In genomic region chr12:71570116-71570515, GRCm38 (mm10) we compare ENCODE assay signal across 26 mouse cellular contexts.
DNase-seq lines count a peak whose midpoint lies in the region; ATAC-seq and TF ChIP-seq lines count a peak whose summit lies in the region.
"Had no signal": no experiment of that assay in that cellular context is flagged by ENCODE, and none has a peak within 500 bp of the region (broad histone marks: within the 10 kb centered on the region; RNA-seq: fewer than 3 reads in every experiment).

No protein-coding gene starts in this region.

- no peaks in the 10 kb centered on the region for H3K9me3 ChIP-seq in embryonic facial prominence, embryonic 12.5 days
- no peaks in the 10 kb centered on the region for H3K9me3 ChIP-seq in embryonic facial prominence, embryonic 10.5 days
- H3K9me3 ChIP-seq in hindbrain, embryonic 13.5 days, result no peaks in the 10 kb centered on the region
- H3K9me3 ChIP-seq in hindbrain, embryonic 14.5 days (ENCODE audit: control insufficient read depth, low read length), result no peaks in the 10 kb centered on the region
- no peaks in the 10 kb centered on the region for H3K9me3 ChIP-seq in neural tube, embryonic 13.5 days
- no peaks in the 10 kb centered on the region for H3K9me3 ChIP-seq in neural tube, embryonic 15.5 days (replicated peaks)
- no peaks in the 10 kb centered on the region for H3K9me3 ChIP-seq in lung, postnatal 0 days (ENCODE audit: low read length)
- H3K9me3 ChIP-seq: heart, embryonic 12.5 days; intestine, embryonic 15.5 days; liver, embryonic 15.5 days; midbrain, embryonic 12.5 days; stomach, embryonic 15.5 days had no signal

- peak overlapping the region; percentile 37; the same call in 1 of the 2 replicates for H3K27ac ChIP-seq in embryonic facial prominence, embryonic 12.5 days
- H3K27ac ChIP-seq in embryonic facial prominence, embryonic 10.5 days (replicated peaks), result no peak overlapping the region
- peak overlapping the region; percentile 66 for H3K27ac ChIP-seq in hindbrain, embryonic 13.5 days
- no peak overlapping the region for H3K27ac ChIP-seq in hindbrain, embryonic 14.5 days
- peak overlapping the region; percentile 39; the same call in 1 of the 2 replicates for H3K27ac ChIP-seq in neural tube, embryonic 13.5 days (replicated peaks)
- no peak overlapping the region for H3K27ac ChIP-seq in neural tube, embryonic 15.5 days (replicated peaks)
- H3K27ac ChIP-seq in lung, postnatal 0 days (ENCODE audit: low read length), result no peak overlapping the region
- H3K27ac ChIP-seq: heart, adult 2 months; intestine, embryonic 15.5 days; liver, embryonic 15.5 days; midbrain, embryonic 12.5 days; stomach, embryonic 15.5 days had no signal

- no peak for ATAC-seq in embryonic facial prominence, embryonic 12.5 days (ENCODE audit: insufficient number of reproducible peaks, insufficient read depth, low FRiP score, low TSS enrichment)
- no peak for ATAC-seq in hindbrain, embryonic 13.5 days (ENCODE audit: low FRiP score)
- no peak for ATAC-seq in hindbrain, embryonic 14.5 days (ENCODE audit: low FRiP score)
- ATAC-seq in neural tube, embryonic 13.5 days (ENCODE audit: low read depth), result no peak
- no peak for ATAC-seq in neural tube, embryonic 15.5 days (ENCODE audit: low FRiP score)
- ATAC-seq in lung, postnatal 0 days, result no peak
- ATAC-seq: hindbrain, embryonic 16.5 days; intestine, embryonic 15.5 days had no signal

- 75% methylated on average over 2 of the region's 2 CpGs for WGBS in embryonic facial prominence, embryonic 12.5 days
- WGBS in embryonic facial prominence, embryonic 10.5 days, result 78% methylated on average over 2 of the region's 2 CpGs
- WGBS in hindbrain, embryonic 13.5 days, result 90% methylated on average over 2 of the region's 2 CpGs
- 89% methylated on average over 2 of the region's 2 CpGs for WGBS in hindbrain, embryonic 14.5 days
- 74% methylated on average over 2 of the region's 2 CpGs for WGBS in neural tube, embryonic 13.5 days
- 91% methylated on average over 2 of the region's 2 CpGs for WGBS in neural tube, embryonic 15.5 days
- WGBS in lung, postnatal 0 days, result 73% methylated on average over 2 of the region's 2 CpGs

- DNase-seq in embryonic facial prominence, embryonic 10.5 days (ENCODE audit: low spot score), result no peak
- DNase-seq in hindbrain, embryonic 14.5 days (ENCODE audit: low spot score), result no peak
- DNase-seq in lung, postnatal 0 days (ENCODE audit: low spot score), result no peak
- no peak for DNase-seq in cerebellum, postnatal 36 days
- DNase-seq: adrenal gland, adult 8-10 months; cerebellum, adult 11 months; cerebellum, adult 9-10 months; gastrocnemius, postnatal 25 days; heart, adult 2 months; heart, postnatal 4 days; kidney, adult 2 months; kidney, postnatal 36 days; layer of hippocampus, postnatal 36 days; lung, embryonic 14.5 days; right cerebral cortex, postnatal 25 days had no signal

- H3K4me3 ChIP-seq in embryonic facial prominence, embryonic 12.5 days, result no peak overlapping the region
- no peak overlapping the region for H3K4me3 ChIP-seq in embryonic facial prominence, embryonic 10.5 days
- no peak overlapping the region for H3K4me3 ChIP-seq in hindbrain, embryonic 13.5 days
- no peak overlapping the region for H3K4me3 ChIP-seq in hindbrain, embryonic 14.5 days (replicated peaks; ENCODE audit: low read length)
- no peak overlapping the region for H3K4me3 ChIP-seq in neural tube, embryonic 13.5 days
- H3K4me3 ChIP-seq in neural tube, embryonic 15.5 days (replicated peaks), result no peak overlapping the region
- H3K4me3 ChIP-seq in lung, postnatal 0 days (ENCODE audit: low read depth, low read length), result no peak overlapping the region
- H3K4me3 ChIP-seq: heart, adult 2 months; heart, embryonic 12.5 days; intestine, embryonic 15.5 days; liver, embryonic 15.5 days; midbrain, embryonic 12.5 days; stomach, embryonic 15.5 days had no signal

- no peaks in the 10 kb centered on the region for H3K36me3 ChIP-seq in embryonic facial prominence, embryonic 12.5 days
- no peaks in the 10 kb centered on the region for H3K36me3 ChIP-seq in embryonic facial prominence, embryonic 10.5 days (replicated peaks)
- no peaks in the 10 kb centered on the region for H3K36me3 ChIP-seq in hindbrain, embryonic 13.5 days
- no peaks in the 10 kb centered on the region for H3K36me3 ChIP-seq in hindbrain, embryonic 14.5 days (replicated peaks; ENCODE audit: control insufficient read depth, insufficient read depth)
- no peaks in the 10 kb centered on the region for H3K36me3 ChIP-seq in neural tube, embryonic 13.5 days
- no peaks in the 10 kb centered on the region for H3K36me3 ChIP-seq in neural tube, embryonic 15.5 days
- H3K36me3 ChIP-seq in lung, postnatal 0 days (ENCODE audit: insufficient read depth, low read length), result no peaks in the 10 kb centered on the region
- H3K36me3 ChIP-seq: heart, embryonic 12.5 days; intestine, embryonic 15.5 days; liver, embryonic 15.5 days; midbrain, embryonic 12.5 days; stomach, embryonic 15.5 days had no signal

- H3K4me1 ChIP-seq in embryonic facial prominence, embryonic 12.5 days, result peaks cover 26% of the 10 kb centered on the region
- peaks cover 37% of the 10 kb centered on the region for H3K4me1 ChIP-seq in embryonic facial prominence, embryonic 10.5 days
- peaks cover 48% of the 10 kb centered on the region for H3K4me1 ChIP-seq in hindbrain, embryonic 13.5 days (replicated peaks)
- H3K4me1 ChIP-seq in hindbrain, embryonic 14.5 days (replicated peaks; ENCODE audit: control insufficient read depth, insufficient read depth, low read length), result peaks cover 22% of the 10 kb centered on the region; the same call in 1 of the 2 replicates
- H3K4me1 ChIP-seq in neural tube, embryonic 13.5 days (replicated peaks), result peaks cover 68% of the 10 kb centered on the region
- H3K4me1 ChIP-seq in neural tube, embryonic 15.5 days, result peaks cover 20% of the 10 kb centered on the region
- H3K4me1 ChIP-seq in lung, postnatal 0 days (ENCODE audit: insufficient read depth, low read depth, low read length), result no peaks in the 10 kb centered on the region
- H3K4me1 ChIP-seq: intestine, embryonic 15.5 days; liver, embryonic 15.5 days; stomach, embryonic 15.5 days had no signal

- H3K9ac ChIP-seq in embryonic facial prominence, embryonic 12.5 days, result no peak overlapping the region
- no peak overlapping the region for H3K9ac ChIP-seq in hindbrain, embryonic 13.5 days
- H3K9ac ChIP-seq in hindbrain, embryonic 14.5 days, result no peak overlapping the region
- H3K9ac ChIP-seq in neural tube, embryonic 13.5 days, result no peak overlapping the region
- no peak overlapping the region for H3K9ac ChIP-seq in neural tube, embryonic 15.5 days (replicated peaks)
- no peak overlapping the region for H3K9ac ChIP-seq in lung, postnatal 0 days (replicated peaks; ENCODE audit: low read depth)
- H3K9ac ChIP-seq: heart, embryonic 12.5 days; intestine, embryonic 15.5 days; liver, embryonic 15.5 days; lung, embryonic 14.5 days; midbrain, embryonic 12.5 days; stomach, embryonic 15.5 days had no signal

- TF ChIP-seq CTCF in lung, postnatal 0 days (IDR thresholded peaks at IDR 0.05), result no peak

- peaks cover 2% of the 10 kb centered on the region; the same call in 1 of the 2 replicates for H3K27me3 ChIP-seq in embryonic facial prominence, embryonic 12.5 days
- 0 out of 2 replicates have a peak, but pooled peaks cover 3% of the 10 kb centered on the region for H3K27me3 ChIP-seq in embryonic facial prominence, embryonic 10.5 days (replicated peaks; ENCODE audit: low read depth, poor library complexity, severe bottlenecking)
- H3K27me3 ChIP-seq in hindbrain, embryonic 13.5 days, result no peaks in the 10 kb centered on the region
- H3K27me3 ChIP-seq in hindbrain, embryonic 14.5 days (ENCODE audit: control insufficient read depth, insufficient read depth, low read length), result no peaks in the 10 kb centered on the region
- no peaks in the 10 kb centered on the region for H3K27me3 ChIP-seq in neural tube, embryonic 13.5 days
- no peaks in the 10 kb centered on the region for H3K27me3 ChIP-seq in neural tube, embryonic 15.5 days (replicated peaks)
- H3K27me3 ChIP-seq in lung, postnatal 0 days (replicated peaks; ENCODE audit: insufficient read depth, low read length), result no peaks in the 10 kb centered on the region
- H3K27me3 ChIP-seq: CH12.LX; intestine, embryonic 15.5 days; liver, embryonic 15.5 days; midbrain, embryonic 12.5 days; stomach, embryonic 15.5 days had no signal

- TF ChIP-seq EP300 in lung, postnatal 0 days (IDR thresholded peaks at IDR 0.05), result no peak

- no peak overlapping the region for H3K4me2 ChIP-seq in embryonic facial prominence, embryonic 12.5 days (replicated peaks)
- H3K4me2 ChIP-seq in hindbrain, embryonic 13.5 days, result no peak overlapping the region
- H3K4me2 ChIP-seq in hindbrain, embryonic 14.5 days (replicated peaks), result no peak overlapping the region
- no peak overlapping the region for H3K4me2 ChIP-seq in neural tube, embryonic 13.5 days
- no peak overlapping the region for H3K4me2 ChIP-seq in neural tube, embryonic 15.5 days
- no peak overlapping the region for H3K4me2 ChIP-seq in lung, postnatal 0 days (replicated peaks; ENCODE audit: low read depth, low read length)
- H3K4me2 ChIP-seq: heart, embryonic 12.5 days; intestine, embryonic 15.5 days; liver, embryonic 15.5 days; lung, embryonic 14.5 days; midbrain, embryonic 12.5 days; stomach, embryonic 15.5 days had no signal

Comparison
In these comparisons a context has a peak if more than half of its experiments do, and no peak if none do; other contexts are left out.
1. H3K27ac ChIP-seq: peak in embryonic facial prominence, embryonic 12.5 days (single experiment), hindbrain, embryonic 13.5 days (single experiment) and neural tube, embryonic 13.5 days (single experiment); none in embryonic facial prominence, embryonic 10.5 days (single experiment), hindbrain, embryonic 14.5 days (single experiment), neural tube, embryonic 15.5 days (single experiment) and lung, postnatal 0 days (single experiment).